Mouse (Mus musculus): ENCODE measurements around the gene Slc38a1. TPM values are rescaled to one million over a fixed set of nuclear protein-coding genes. Genes with fewer than 3 reads are reported as not detected.

Gene Slc38a1
- total RNA-seq (2021): 10 to 100 TPM; 88.3 to 90.2 TPM
- long read RNA-seq, experiment 1, full-length matches to known transcripts: 15 of 35 reads
- long read RNA-seq, experiment 1, partial matches to known transcripts: 2 of 35 reads
- long read RNA-seq, experiment 1, other reads (novel, unspliced or antisense): 18 of 35 reads
- long read RNA-seq, experiment 2, full-length matches to known transcripts: 8 of 16 reads
- long read RNA-seq, experiment 2, partial matches to known transcripts: 2 of 16 reads
- long read RNA-seq, experiment 2, other reads (novel, unspliced or antisense): 6 of 16 reads

GRCm38 (mm10) chr15:96642436-96643405 is at the start of gene Slc38a1:
Slc38a1 (minus strand) TSS chr15:96642913.
- intact Hi-C loops (cut with DNase I): loop anchor here (5.0 kb wide), 1 partner anchor 50 kb away; no protein-coding TSS in a partner anchor

GRCm38 (mm10) chr15:96692401-96692800 is 49.7 kb upstream of the Slc38a1 start:
- intact Hi-C loops (cut with DNase I): loop anchor here (5.0 kb wide), 2 partner anchors 50 to 245 kb away; partner anchors contain the start of gene Slc38a1
- DNase-seq (ENCODE audit: low spot score in 2 of 2): no peak

More at GRCm38 (mm10) chr15:96642436-96643405, at the start of gene Slc38a1:
- peak; percentile 51 to 59 for DNase-seq (ENCODE audit: low spot score in 2 of 2)

GRCm38 (mm10) chr15:96691381-96691780 is 48.7 kb upstream of the Slc38a1 start:
- intact Hi-C loops (cut with DNase I): loop anchor here (5.0 kb wide), 2 partner anchors 49 to 246 kb away; partner anchors contain the start of gene Slc38a1
- DNase-seq (ENCODE audit: low spot score in 2 of 2): no peak

GRCm38 (mm10) chr15:96690829-96691228 is 48.1 kb upstream of the Slc38a1 start:
- intact Hi-C loops (cut with DNase I): loop anchor here (5.0 kb wide), 2 partner anchors 49 to 246 kb away; partner anchors contain the start of gene Slc38a1

GRCm38 (mm10) chr15:96689919-96690318 is 47.2 kb upstream of the Slc38a1 start:
- DNase-seq (ENCODE audit: low spot score in 2 of 2): no peak
- intact Hi-C loops (cut with DNase I): loop anchor here (5.0 kb wide), 2 partner anchors 48 to 247 kb away; partner anchors contain the start of gene Slc38a1

More at GRCm38 (mm10) chr15:96690829-96691228, 48.1 kb upstream of the Slc38a1 start:
- no peak for DNase-seq (ENCODE audit: low spot score in 2 of 2)

GRCm38 (mm10) chr15:96688784-96689318 is 46.1 kb upstream of the Slc38a1 start:
- DNase-seq (ENCODE audit: low spot score in 2 of 2): no peak
- intact Hi-C loops (cut with DNase I): no loop called here

- DNase-seq (ENCODE audit: low spot score in 2 of 2): no peak
- intact Hi-C loops (cut with DNase I): no loop called here
Observed at GRCm38 (mm10) chr15:96688036-96688435, 45.3 kb upstream of the Slc38a1 start.

GRCm38 (mm10) chr15:96687366-96687765 is 44.7 kb upstream of the Slc38a1 start:
- no peak for DNase-seq (ENCODE audit: low spot score in 2 of 2)
- intact Hi-C loops (cut with DNase I): no loop called here

- intact Hi-C loops (cut with DNase I): no loop called here
- DNase-seq (ENCODE audit: low spot score in 2 of 2): no peak
Observed at GRCm38 (mm10) chr15:96686201-96687159, 43.8 kb upstream of the Slc38a1 start.

- intact Hi-C loops (cut with DNase I): no loop called here
- DNase-seq (ENCODE audit: low spot score in 2 of 2): no peak
Observed at GRCm38 (mm10) chr15:96685273-96685672, 42.6 kb upstream of the Slc38a1 start.

GRCm38 (mm10) chr15:96684132-96684830 is 41.6 kb upstream of the Slc38a1 start:
- intact Hi-C loops (cut with DNase I): no loop called here
- peak; percentile 59 to 86 for DNase-seq (ENCODE audit: low spot score in 2 of 2)

GRCm38 (mm10) chr15:96678871-96679773 is 36.4 kb upstream of the Slc38a1 start:
- intact Hi-C loops (cut with DNase I): no loop called here
- no peak for DNase-seq (ENCODE audit: low spot score in 2 of 2)

GRCm38 (mm10) chr15:96676518-96676917 is 33.8 kb upstream of the Slc38a1 start:
- no peak for DNase-seq (ENCODE audit: low spot score in 2 of 2)
- intact Hi-C loops (cut with DNase I): no loop called here

GRCm38 (mm10) chr15:96675744-96676143 is 33.0 kb upstream of the Slc38a1 start:
- DNase-seq (ENCODE audit: low spot score in 2 of 2): no peak
- intact Hi-C loops (cut with DNase I): no loop called here

GRCm38 (mm10) chr15:96675055-96675454 is 32.3 kb upstream of the Slc38a1 start:
- DNase-seq (ENCODE audit: low spot score in 2 of 2): no peak
- intact Hi-C loops (cut with DNase I): no loop called here

- DNase-seq (ENCODE audit: low spot score in 2 of 2): no peak
- intact Hi-C loops (cut with DNase I): no loop called here
Observed at GRCm38 (mm10) chr15:96674089-96674488, 31.4 kb upstream of the Slc38a1 start.

- intact Hi-C loops (cut with DNase I): no loop called here
- no peak for DNase-seq (ENCODE audit: low spot score in 2 of 2)
Observed at GRCm38 (mm10) chr15:96669721-96670120, 27.0 kb upstream of the Slc38a1 start.

Measured in left cerebral cortex, postnatal 14 days (tissue).